Mouse (Mus musculus) hindbrain, embryonic 14.5 days (tissue): Measurements from ENCODE around the gene Cep128. TPM values are rescaled to one million over a fixed set of nuclear protein-coding genes. Genes with fewer than 3 reads are reported as not detected.

Source experiments
- ATAC-seq: fragments of 200-750 bp; cut with Nextera tagmentation; 2 replicates; pipeline ENCODE4 v1.8.0; 2017; ENCODE audit warnings: moderate number of reproducible peaks, mild to moderate bottlenecking, moderate TSS enrichment, moderate library complexity; ENCODE audit not compliant: low FRiP score
- DNase-seq: peaks from one replicate; pipeline ENCODE4 v3.0.0-alpha.2; 2015; ENCODE audit warnings: low spot score
- H3K27ac ChIP-seq: fragments of 300-500 bp; sonication (generic); 2 replicates; pipeline ENCODE4 v1.5.1; 2014; ENCODE audit warnings: mild to moderate bottlenecking, moderate library complexity
- H3K27me3 ChIP-seq: fragments of 300-500 bp; sonication (generic); 2 replicates; pipeline ENCODE4 v1.6.1; 2014; ENCODE audit warnings: mild to moderate bottlenecking, low read length, mixed read lengths; ENCODE audit not compliant: control insufficient read depth, insufficient read depth
- H3K36me3 ChIP-seq: fragments of 300-500 bp; sonication (generic); replicated peaks from 2 replicates; pipeline ENCODE4 v1.6.1; 2014; ENCODE audit not compliant: control insufficient read depth, insufficient read depth
- H3K4me1 ChIP-seq: fragments of 300-500 bp; sonication (generic); replicated peaks from 2 replicates; pipeline ENCODE4 v1.6.1; 2014; ENCODE audit warnings: antibody characterized with exemption, low read length, mixed read lengths; ENCODE audit not compliant: control insufficient read depth, insufficient read depth
- H3K4me2 ChIP-seq: fragments of 300-500 bp; sonication (generic); replicated peaks from 2 replicates; pipeline ENCODE4 v1.6.1; 2014; ENCODE audit warnings: mild to moderate bottlenecking, moderate library complexity
- H3K4me3 ChIP-seq: fragments of 300-500 bp; sonication (generic); replicated peaks from 2 replicates; pipeline ENCODE4 v1.5.1; 2014; ENCODE audit warnings: mild to moderate bottlenecking, low read length
- H3K9ac ChIP-seq: fragments of 300-500 bp; sonication (generic); 2 replicates; pipeline ENCODE4 v1.6.1; 2014
- H3K9me3 ChIP-seq: fragments of 300-500 bp; sonication (generic); 2 replicates; pipeline ENCODE4 v1.6.1; 2016; ENCODE audit warnings: low read length; ENCODE audit not compliant: control insufficient read depth
- WGBS: fragments of 180-500 bp; shearing (Covaris S2); extraction: QIAGEN DNeasy Blood & Tissue Kit; methylation state at CpG from one replicate; pipeline ENCODE4 v1.1.7; 2014; 5-methylcytosine and 5-hydroxymethylcytosine counted together
- polyA plus RNA-seq: library from polyadenylated mRNA; unstranded; fragments of >200 nt; fragmentation: Nextera tagmentation; extraction: Ambion mirVana; gene quantifications from 2 replicates; pipeline ENCODE4 v1.2.1, GENCODE M21; 2014

Gene Cep128
- polyA plus RNA-seq, 1 experiment from 2014 or later = 4.0 TPM

- no peak overlapping the region for H3K9ac ChIP-seq
- H3K9me3 ChIP-seq = no peaks in the 10 kb centered on the region
- no peak overlapping the region for H3K4me2 ChIP-seq
- ATAC-seq (no peak), DNase-seq (no peak)
- no peak overlapping the region for H3K4me3 ChIP-seq
- H3K27me3 ChIP-seq = no peaks in the 10 kb centered on the region
- 90% methylated on average over 4 of the region's 4 CpGs for WGBS
- no peaks in the 10 kb centered on the region for H3K36me3 ChIP-seq
- H3K4me1 ChIP-seq = no peaks in the 10 kb centered on the region
- H3K27ac ChIP-seq = no peak overlapping the region
Observed at GRCm38 (mm10) chr12:91027100-91027499, 357.1 kb downstream of the Cep128 start.

- Histone ChIP-seq H3K9me3 (no peaks in the 10 kb centered on the region), H3K9ac (no peak overlapping the region), H3K4me1 (no peaks in the 10 kb centered on the region), H3K4me3 (no peak overlapping the region), H3K27me3 (no peaks in the 10 kb centered on the region), H3K4me2 (no peak overlapping the region), H3K27ac (no peak overlapping the region), H3K36me3 (no peaks in the 10 kb centered on the region)
- ATAC-seq (no peak), DNase-seq (no peak)
- 69% methylated on average over 6 of the region's 6 CpGs for WGBS
Observed at GRCm38 (mm10) chr12:91015075-91015474, 369.1 kb downstream of the Cep128 start.

GRCm38 (mm10) chr12:91013043-91013442 is 371.2 kb downstream of the Cep128 start:
- H3K36me3 ChIP-seq = no peaks in the 10 kb centered on the region
- H3K4me2 ChIP-seq = no peak overlapping the region
- H3K4me3 ChIP-seq = no peak overlapping the region
- H3K27me3 ChIP-seq = no peaks in the 10 kb centered on the region
- H3K9me3 ChIP-seq = no peaks in the 10 kb centered on the region
- H3K27ac ChIP-seq = no peak overlapping the region
- no peak overlapping the region for H3K9ac ChIP-seq
- 89% methylated on average over 6 of the region's 6 CpGs for WGBS
- ATAC-seq = no peak
- H3K4me1 ChIP-seq = no peaks in the 10 kb centered on the region
- DNase-seq = no peak

GRCm38 (mm10) chr12:91012184-91012583 is 372.0 kb downstream of the Cep128 start:
- ATAC-seq (no peak), DNase-seq (no peak)
- H3K27ac ChIP-seq = no peak overlapping the region
- H3K27me3 ChIP-seq = no peaks in the 10 kb centered on the region
- no peaks in the 10 kb centered on the region for H3K9me3 ChIP-seq
- 64% methylated on average over 4 of the region's 4 CpGs for WGBS
- no peak overlapping the region for H3K4me3 ChIP-seq
- no peaks in the 10 kb centered on the region for H3K4me1 ChIP-seq
- H3K9ac ChIP-seq = no peak overlapping the region
- no peaks in the 10 kb centered on the region for H3K36me3 ChIP-seq
- no peak overlapping the region for H3K4me2 ChIP-seq

GRCm38 (mm10) chr12:91008736-91009135 is 375.5 kb downstream of the Cep128 start:
- no peaks in the 10 kb centered on the region for H3K9me3 ChIP-seq
- H3K4me1 ChIP-seq = no peaks in the 10 kb centered on the region
- H3K27me3 ChIP-seq = no peaks in the 10 kb centered on the region
- DNase-seq (no peak), ATAC-seq (no peak)
- no peaks in the 10 kb centered on the region for H3K36me3 ChIP-seq
- H3K4me2 ChIP-seq = no peak overlapping the region
- H3K27ac ChIP-seq = no peak overlapping the region
- WGBS = 83% methylated on average over 5 of the region's 5 CpGs
- no peak overlapping the region for H3K9ac ChIP-seq
- no peak overlapping the region for H3K4me3 ChIP-seq

GRCm38 (mm10) chr12:91008170-91008569 is 376.0 kb downstream of the Cep128 start:
- H3K27ac ChIP-seq = no peak overlapping the region
- H3K9me3 ChIP-seq = no peaks in the 10 kb centered on the region
- 95% methylated on average over 3 of the region's 3 CpGs for WGBS
- H3K27me3 ChIP-seq = no peaks in the 10 kb centered on the region
- H3K36me3 ChIP-seq = no peaks in the 10 kb centered on the region
- H3K4me2 ChIP-seq = no peak overlapping the region
- no peak overlapping the region for H3K4me3 ChIP-seq
- no peak for ATAC-seq
- no peak overlapping the region for H3K9ac ChIP-seq
- no peaks in the 10 kb centered on the region for H3K4me1 ChIP-seq
- DNase-seq = no peak

- Histone ChIP-seq H3K4me2 (no peak overlapping the region), H3K9me3 (no peaks in the 10 kb centered on the region), H3K27me3 (no peaks in the 10 kb centered on the region), H3K27ac (no peak overlapping the region), H3K9ac (no peak overlapping the region), H3K4me3 (no peak overlapping the region), H3K4me1 (no peaks in the 10 kb centered on the region), H3K36me3 (no peaks in the 10 kb centered on the region)
- DNase-seq (no peak), ATAC-seq (no peak)
- WGBS = 92% methylated on average over 4 of the region's 4 CpGs
Observed at GRCm38 (mm10) chr12:90997539-90997938, 386.7 kb downstream of the Cep128 start.

GRCm38 (mm10) chr12:90993331-90993730 is 390.9 kb downstream of the Cep128 start:
- H3K27ac ChIP-seq = no peak overlapping the region
- H3K4me2 ChIP-seq = no peak overlapping the region
- DNase-seq = no peak
- no peaks in the 10 kb centered on the region for H3K9me3 ChIP-seq
- no peaks in the 10 kb centered on the region for H3K36me3 ChIP-seq
- H3K27me3 ChIP-seq = no peaks in the 10 kb centered on the region
- no peaks in the 10 kb centered on the region for H3K4me1 ChIP-seq
- WGBS = 92% methylated on average over 2 of the region's 2 CpGs
- H3K4me3 ChIP-seq = no peak overlapping the region
- ATAC-seq = no peak
- H3K9ac ChIP-seq = no peak overlapping the region

- Histone ChIP-seq H3K27ac (no peak overlapping the region), H3K36me3 (no peaks in the 10 kb centered on the region), H3K9me3 (no peaks in the 10 kb centered on the region), H3K4me2 (no peak overlapping the region), H3K4me3 (no peak overlapping the region), H3K9ac (no peak overlapping the region), H3K27me3 (no peaks in the 10 kb centered on the region), H3K4me1 (no peaks in the 10 kb centered on the region)
- ATAC-seq = no peak
- 83% methylated on average over 2 of the region's 2 CpGs for WGBS
- DNase-seq = no peak
Observed at GRCm38 (mm10) chr12:90987782-90988181, 396.4 kb downstream of the Cep128 start.

GRCm38 (mm10) chr12:90987259-90987658 is 396.9 kb downstream of the Cep128 start:
- Histone ChIP-seq H3K9me3 (no peaks in the 10 kb centered on the region), H3K27me3 (no peaks in the 10 kb centered on the region), H3K4me1 (no peaks in the 10 kb centered on the region), H3K36me3 (no peaks in the 10 kb centered on the region), H3K4me3 (no peak overlapping the region), H3K4me2 (no peak overlapping the region), H3K27ac (no peak overlapping the region; the same call in 1 of the 2 replicates), H3K9ac (no peak overlapping the region)
- 71% methylated on average over 6 of the region's 6 CpGs for WGBS
- no peak for ATAC-seq
- DNase-seq = no peak
